Mouse (Mus musculus) embryonic facial prominence, embryonic 11.5 days (tissue): ENCODE results near the gene Themis2. TPM values are rescaled to one million over a fixed set of nuclear protein-coding genes. Genes with fewer than 3 reads are reported as not detected.
"Not testable (repeated sequence)": the region's sequence is repeated elsewhere in the genome, so short reads cannot be mapped to it uniquely, and the experiment has no call there.

Source experiments
- ATAC-seq: fragments of 200-750 bp; cut with Nextera tagmentation; replicated peaks from 2 replicates; pipeline ENCODE4 v1.8.0; 2017; ENCODE audit warnings: low read depth; ENCODE audit not compliant: insufficient number of reproducible peaks, low FRiP score, low TSS enrichment
- DNase-seq: peaks from one replicate; pipeline ENCODE4 v3.0.0-alpha.2; 2015; ENCODE audit warnings: low spot score
- H3K27ac ChIP-seq: fragments of 300-500 bp; sonication (generic); replicated peaks from 2 replicates; pipeline ENCODE4 v1.5.1; 2014; ENCODE audit warnings: mild to moderate bottlenecking, low read depth, low read length, control low read depth
- H3K27me3 ChIP-seq: fragments of 300-500 bp; sonication (generic); 2 replicates; pipeline ENCODE4 v1.6.1; 2014; ENCODE audit warnings: mild to moderate bottlenecking, low read length, moderate library complexity, mixed read lengths; ENCODE audit not compliant: control insufficient read depth, insufficient read depth
- H3K36me3 ChIP-seq: fragments of 300-500 bp; sonication (generic); replicated peaks from 2 replicates; pipeline ENCODE4 v1.6.1; 2014; ENCODE audit warnings: low read depth, mild to moderate bottlenecking, low read length, moderate library complexity, mixed read lengths; ENCODE audit not compliant: control insufficient read depth, insufficient read depth
- H3K4me1 ChIP-seq: fragments of 300-500 bp; sonication (generic); 2 replicates; pipeline ENCODE4 v1.6.1; 2014; ENCODE audit warnings: low read length, mixed read lengths; ENCODE audit not compliant: control insufficient read depth, insufficient read depth
- H3K4me2 ChIP-seq: fragments of 300-500 bp; sonication (generic); 2 replicates; pipeline ENCODE4 v1.6.1; 2014; ENCODE audit warnings: low read depth, mild to moderate bottlenecking, control low read depth, low read length, moderate library complexity
- H3K4me3 ChIP-seq: fragments of 300-500 bp; sonication (generic); 2 replicates; pipeline ENCODE4 v1.5.1; 2014; ENCODE audit warnings: low read depth, low read length, control low read depth
- H3K9ac ChIP-seq: fragments of 300-500 bp; sonication (generic); replicated peaks from 2 replicates; pipeline ENCODE4 v1.6.1; 2014; ENCODE audit warnings: mild to moderate bottlenecking, control low read depth, low read length
- H3K9me3 ChIP-seq: fragments of 300-500 bp; sonication (generic); replicated peaks from 2 replicates; pipeline ENCODE4 v1.6.1; 2016; ENCODE audit warnings: mild to moderate bottlenecking, low read length, inconsistent platforms, mixed read lengths; ENCODE audit not compliant: control insufficient read depth
- WGBS: fragments of 180-500 bp; shearing (Covaris S2); extraction: QIAGEN DNeasy Blood & Tissue Kit; methylation state at CpG from one replicate; pipeline ENCODE4 v1.1.7; 2014; 5-methylcytosine and 5-hydroxymethylcytosine counted together
- polyA plus RNA-seq: library from polyadenylated mRNA; unstranded; fragments of >200 nt; fragmentation: Nextera tagmentation; extraction: Ambion mirVana; gene quantifications from 2 replicates; pipeline ENCODE4 v1.2.1, GENCODE M21; 2014

Gene Themis2
- polyA plus RNA-seq, 1 experiment from 2014 or later: 1.0 TPM

- no peak for DNase-seq
- 91% methylated on average over 6 of the region's 6 CpGs for WGBS
- peaks cover 6% of the 10 kb centered on the region for H3K36me3 ChIP-seq
Measured at GRCm38 (mm10) chr4:132778562-132779201, 17.5 kb downstream of the Themis2 start.

GRCm38 (mm10) chr4:132776764-132777163, 19.4 kb downstream of the Themis2 start:
- no peak for ATAC-seq
- Histone ChIP-seq H3K4me2 (no peak overlapping the region), H3K27ac (no peak overlapping the region), H3K36me3 (peaks cover 6% of the 10 kb centered on the region), H3K4me3 (no peak overlapping the region), H3K27me3 (no peaks in the 10 kb centered on the region), H3K4me1 (no peaks in the 10 kb centered on the region), H3K9ac (no peak overlapping the region), H3K9me3 (no peaks in the 10 kb centered on the region)
- 85% methylated on average over 5 of the region's 5 CpGs for WGBS
- peak; percentile 63 for DNase-seq

More at GRCm38 (mm10) chr4:132778562-132779201, 17.5 kb downstream of the Themis2 start:
- H3K4me2 ChIP-seq: no peak overlapping the region
- no peaks in the 10 kb centered on the region for H3K4me1 ChIP-seq
- H3K9me3 ChIP-seq: no peaks in the 10 kb centered on the region
- H3K4me3 ChIP-seq: no peak overlapping the region
- ATAC-seq: no peak
- no peak overlapping the region for H3K9ac ChIP-seq
- no peak overlapping the region for H3K27ac ChIP-seq
- H3K27me3 ChIP-seq: no peaks in the 10 kb centered on the region

GRCm38 (mm10) chr4:132774905-132775304, 21.3 kb downstream of the Themis2 start:
- H3K9me3 ChIP-seq: no peaks in the 10 kb centered on the region
- ATAC-seq (no peak), DNase-seq (no peak)
- no peak overlapping the region for H3K9ac ChIP-seq
- H3K4me2 ChIP-seq: no peak overlapping the region
- no peaks in the 10 kb centered on the region for H3K27me3 ChIP-seq
- no peak overlapping the region for H3K27ac ChIP-seq
- 86% methylated on average over 3 of the region's 3 CpGs for WGBS
- peaks cover 10% of the 10 kb centered on the region for H3K36me3 ChIP-seq
- H3K4me3 ChIP-seq: no peak overlapping the region
- no peaks in the 10 kb centered on the region for H3K4me1 ChIP-seq

GRCm38 (mm10) chr4:132771776-132772175, 24.4 kb downstream of the Themis2 start:
- peaks cover 4% of the 10 kb centered on the region for H3K36me3 ChIP-seq

GRCm38 (mm10) chr4:132767914-132768876, 28.0 kb downstream of the Themis2 start, which contains the start of gene Rpa2:
Gene Rpa2 (plus strand): TSS chr4:132768332.
- WGBS: 0% methylated on average over 71 of the region's 71 CpGs
- DNase-seq: peak; percentile 100
- Histone ChIP-seq H3K9me3 (no peaks in the 10 kb centered on the region), H3K9ac (peak within 1 kb of the TSS; percentile 84), H3K4me1 (no peaks in the 10 kb centered on the region), H3K36me3 (peaks cover 4% of the 10 kb centered on the region), H3K4me2 (peak within 1 kb of the TSS; percentile 75), H3K27ac (0 out of 2 replicates have a peak within 1 kb of the TSS, but pooled peaks have one; percentile 10), H3K4me3 (peak within 1 kb of the TSS; percentile 84), H3K27me3 (no peaks in the 10 kb centered on the region)
- ATAC-seq: peak; percentile 95

More at GRCm38 (mm10) chr4:132771776-132772175, 24.4 kb downstream of the Themis2 start:
- Histone ChIP-seq H3K4me2 (no peak overlapping the region), H3K27me3 (no peaks in the 10 kb centered on the region), H3K27ac (no peak overlapping the region), H3K9me3 (no peaks in the 10 kb centered on the region), H3K9ac (no peak overlapping the region), H3K4me1 (no peaks in the 10 kb centered on the region), H3K4me3 (no peak overlapping the region)
- ATAC-seq (no peak), DNase-seq (no peak)
- whole genome bisulfite sequencing: 93% methylated on average over 9 of the region's 9 CpGs

GRCm38 (mm10) chr4:132763125-132763524, 33.1 kb downstream of the Themis2 start:
- H3K4me1 ChIP-seq, H3K9ac ChIP-seq, ATAC-seq, H3K36me3 ChIP-seq, DNase-seq, H3K27me3 ChIP-seq, H3K9me3 ChIP-seq, H3K27ac ChIP-seq, H3K4me3 ChIP-seq, H3K4me2 ChIP-seq: not testable (repeated sequence)
- WGBS: 80% methylated on average over 3 of the region's 3 CpGs

GRCm38 (mm10) chr4:132762602-132763001, 33.6 kb downstream of the Themis2 start:
- Histone ChIP-seq H3K4me3 (no peak overlapping the region), H3K4me1 (no peaks in the 10 kb centered on the region), H3K27me3 (no peaks in the 10 kb centered on the region), H3K27ac (no peak overlapping the region), H3K36me3 (no peaks in the 10 kb centered on the region), H3K4me2 (no peak overlapping the region), H3K9ac (no peak overlapping the region), H3K9me3 (no peaks in the 10 kb centered on the region)
- no peak for DNase-seq
- WGBS: 76% methylated on average over 6 of the region's 6 CpGs
- ATAC-seq: no peak

- no peak for ATAC-seq
- no peaks in the 10 kb centered on the region for H3K9me3 ChIP-seq
Measured at GRCm38 (mm10) chr4:132760296-132760695, 35.9 kb downstream of the Themis2 start.

More at GRCm38 (mm10) chr4:132760296-132760695, 35.9 kb downstream of the Themis2 start:
- no peaks in the 10 kb centered on the region; the same call in 1 of the 2 replicates for H3K27me3 ChIP-seq
- H3K27ac ChIP-seq: no peak overlapping the region
- H3K9ac ChIP-seq: no peak overlapping the region
- H3K4me1 ChIP-seq: no peaks in the 10 kb centered on the region
- 74% methylated on average over 3 of the region's 3 CpGs for WGBS
- no peak overlapping the region for H3K4me3 ChIP-seq
- no peaks in the 10 kb centered on the region for H3K36me3 ChIP-seq
- no peak overlapping the region for H3K4me2 ChIP-seq
- DNase-seq: no peak
